Mouse (Mus musculus) neural tube, embryonic 11.5 days (tissue): ENCODE measurements around the gene Mamld1. TPM values are rescaled to one million over a fixed set of nuclear protein-coding genes. Genes with fewer than 3 reads are reported as not detected.

Experiments used
- ATAC-seq: fragments of 200-750 bp; cut with Nextera tagmentation; 2 replicates; pipeline ENCODE4 v1.8.0; 2017; ENCODE audit warnings: moderate number of reproducible peaks, mild to moderate bottlenecking, moderate TSS enrichment, moderate library complexity; ENCODE audit not compliant: insufficient read depth, low FRiP score, low TSS enrichment
- DNase-seq: peaks from one replicate; pipeline ENCODE4 v3.0.0-alpha.2; 2015; ENCODE audit warnings: low spot score
- H3K27ac ChIP-seq: fragments of 300-500 bp; sonication (generic); 2 replicates; pipeline ENCODE4 v1.5.1; 2014; ENCODE audit warnings: low read depth, mild to moderate bottlenecking, low read length
- H3K27me3 ChIP-seq: fragments of 300-500 bp; sonication (generic); 2 replicates; pipeline ENCODE4 v1.6.1; 2014; ENCODE audit warnings: mild to moderate bottlenecking, low read length, mixed read lengths; ENCODE audit not compliant: control insufficient read depth, insufficient read depth
- H3K36me3 ChIP-seq: fragments of 300-500 bp; sonication (generic); 2 replicates; pipeline ENCODE4 v1.6.1; 2014; ENCODE audit warnings: mild to moderate bottlenecking, low read length, moderate library complexity, mixed read lengths; ENCODE audit not compliant: control insufficient read depth, insufficient read depth
- H3K4me1 ChIP-seq: fragments of 300-500 bp; sonication (generic); 2 replicates; pipeline ENCODE4 v1.6.1; 2014; ENCODE audit warnings: low read length, mixed read lengths; ENCODE audit not compliant: control insufficient read depth, insufficient read depth
- H3K4me2 ChIP-seq: fragments of 300-500 bp; sonication (generic); 2 replicates; pipeline ENCODE4 v1.6.1; 2014; ENCODE audit warnings: low read depth, mild to moderate bottlenecking, moderate library complexity
- H3K4me3 ChIP-seq: fragments of 300-500 bp; sonication (generic); 2 replicates; pipeline ENCODE4 v1.5.1; 2014; ENCODE audit warnings: low read depth, low read length
- H3K9ac ChIP-seq: fragments of 300-500 bp; sonication (generic); 2 replicates; pipeline ENCODE4 v1.6.1; 2014; ENCODE audit warnings: mild to moderate bottlenecking, low read length
- H3K9me3 ChIP-seq: fragments of 300-500 bp; sonication (generic); 2 replicates; pipeline ENCODE4 v1.6.1; 2016; ENCODE audit warnings: low read length; ENCODE audit not compliant: control insufficient read depth
- WGBS: fragments of 180-500 bp; shearing (Covaris S2); extraction: QIAGEN DNeasy Blood & Tissue Kit; methylation state at CpG from one replicate; pipeline ENCODE4 v1.1.7; 2014; 5-methylcytosine and 5-hydroxymethylcytosine counted together
- polyA plus RNA-seq: library from polyadenylated mRNA; unstranded; fragments of >200 nt; fragmentation: Nextera tagmentation; extraction: Ambion mirVana; gene quantifications from 2 replicates; pipeline ENCODE4 v1.2.1, GENCODE M21; 2014

Mamld1 gene
- polyA plus RNA-seq, 1 experiment from 2014 or later, result 6.3 TPM

DNA sequence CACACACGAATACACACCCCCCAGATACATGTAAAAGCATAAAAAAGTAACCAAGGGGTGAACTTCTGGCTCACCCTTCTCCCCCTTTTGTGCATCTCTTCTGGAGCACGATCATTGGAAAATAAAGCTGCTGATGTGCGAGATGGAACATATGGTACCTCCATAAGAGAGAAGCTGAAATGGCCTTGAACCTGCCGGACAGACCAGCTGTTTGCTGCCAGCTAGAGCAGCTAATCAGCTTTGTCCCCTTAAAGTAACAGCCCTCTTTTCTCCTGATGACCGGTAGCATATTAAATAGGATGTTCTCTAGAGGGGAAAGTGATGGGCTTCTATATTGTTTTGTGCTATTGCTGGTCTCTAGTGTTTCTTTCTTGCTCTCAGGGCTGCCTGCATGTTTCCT is 3.2 kb downstream of the Mamld1 start:
- H3K27me3 ChIP-seq, result peaks cover 5% of the 10 kb centered on the region; the same call in 1 of the 2 replicates
- H3K9me3 ChIP-seq, result no peaks in the 10 kb centered on the region
- no peaks in the 10 kb centered on the region for H3K4me1 ChIP-seq
- no peak overlapping the region for H3K9ac ChIP-seq
- 56% methylated on average over 5 of the region's 5 CpGs for WGBS
- H3K36me3 ChIP-seq, result no peaks in the 10 kb centered on the region
- no peak overlapping the region for H3K27ac ChIP-seq
- ATAC-seq (no peak), DNase-seq (no peak)
- no peak overlapping the region for H3K4me3 ChIP-seq
- H3K4me2 ChIP-seq, result no peak overlapping the region

GRCm38 (mm10) chrX:71056968-71057367 is 6.9 kb downstream of the Mamld1 start:
- Histone ChIP-seq H3K36me3 (no peaks in the 10 kb centered on the region), H3K9me3 (no peaks in the 10 kb centered on the region), H3K27me3 (no peaks in the 10 kb centered on the region), H3K9ac (no peak overlapping the region), H3K27ac (no peak overlapping the region), H3K4me1 (no peaks in the 10 kb centered on the region), H3K4me3 (no peak overlapping the region), H3K4me2 (no peak overlapping the region)
- no peak for DNase-seq
- no peak for ATAC-seq
- 70% methylated on average over 2 of the region's 2 CpGs for WGBS

GRCm38 (mm10) chrX:71085092-71085807 is 35.2 kb downstream of the Mamld1 start:
- no peak overlapping the region for H3K4me3 ChIP-seq
- no peak overlapping the region for H3K4me2 ChIP-seq
- H3K27me3 ChIP-seq, result no peaks in the 10 kb centered on the region
- no peak overlapping the region for H3K9ac ChIP-seq
- 81% methylated on average over 4 of the region's 4 CpGs for WGBS
- no peak for ATAC-seq
- H3K9me3 ChIP-seq, result no peaks in the 10 kb centered on the region
- no peaks in the 10 kb centered on the region for H3K4me1 ChIP-seq
- H3K27ac ChIP-seq, result no peak overlapping the region
- no peak for DNase-seq
- no peaks in the 10 kb centered on the region for H3K36me3 ChIP-seq

DNA sequence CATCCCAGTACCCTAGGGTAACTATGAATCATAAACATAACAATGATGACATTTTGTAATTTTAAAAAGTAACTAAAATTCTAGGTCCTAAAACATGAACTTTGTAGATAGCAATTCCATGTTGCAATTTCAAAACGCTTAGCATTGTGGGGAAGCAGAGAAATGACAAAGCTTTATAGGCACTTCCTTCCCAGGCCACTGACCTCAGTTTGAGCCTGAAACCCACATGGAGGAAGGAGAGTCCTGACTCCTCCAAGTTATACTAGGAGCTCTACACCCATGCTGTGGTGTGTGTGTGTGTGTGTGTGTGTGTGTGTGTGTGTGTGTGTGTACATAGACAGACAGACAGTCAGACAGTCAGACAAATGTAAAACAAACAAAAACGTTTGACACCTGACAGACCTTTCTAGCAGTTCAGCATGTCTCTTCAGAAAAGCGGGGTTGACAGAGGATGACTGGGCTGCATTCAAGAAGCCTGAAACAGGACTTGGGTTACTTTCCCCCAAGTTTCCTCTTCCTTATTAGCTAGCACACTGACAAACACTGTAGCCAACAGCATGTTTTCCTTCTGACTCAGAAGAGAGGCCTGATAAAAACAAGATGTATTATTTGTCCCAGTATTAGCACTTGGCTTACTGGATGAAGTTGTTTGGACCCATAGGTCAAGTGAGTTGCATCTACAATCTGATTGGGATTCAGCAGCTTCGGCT is 37.5 kb downstream of the Mamld1 start:
- no peak overlapping the region for H3K9ac ChIP-seq
- no peak overlapping the region for H3K27ac ChIP-seq
- no peak for ATAC-seq
- H3K9me3 ChIP-seq, result no peaks in the 10 kb centered on the region
- WGBS, result 71% methylated on average over 4 of the region's 4 CpGs
- no peaks in the 10 kb centered on the region for H3K36me3 ChIP-seq
- no peaks in the 10 kb centered on the region for H3K27me3 ChIP-seq
- no peak overlapping the region for H3K4me3 ChIP-seq
- no peak for DNase-seq
- no peak overlapping the region for H3K4me2 ChIP-seq
- no peaks in the 10 kb centered on the region for H3K4me1 ChIP-seq

- Histone ChIP-seq H3K4me3 (no peak overlapping the region), H3K27ac (no peak overlapping the region), H3K9ac (no peak overlapping the region), H3K4me2 (no peak overlapping the region), H3K9me3 (no peaks in the 10 kb centered on the region), H3K4me1 (no peaks in the 10 kb centered on the region), H3K27me3 (no peaks in the 10 kb centered on the region), H3K36me3 (no peaks in the 10 kb centered on the region)
- ATAC-seq (no peak), DNase-seq (no peak)
- WGBS, result 54% methylated on average over 3 of the region's 3 CpGs
These were observed 38.0 kb downstream of the Mamld1 start for GRCm38 (mm10) chrX:71088080-71088414.

DNA sequence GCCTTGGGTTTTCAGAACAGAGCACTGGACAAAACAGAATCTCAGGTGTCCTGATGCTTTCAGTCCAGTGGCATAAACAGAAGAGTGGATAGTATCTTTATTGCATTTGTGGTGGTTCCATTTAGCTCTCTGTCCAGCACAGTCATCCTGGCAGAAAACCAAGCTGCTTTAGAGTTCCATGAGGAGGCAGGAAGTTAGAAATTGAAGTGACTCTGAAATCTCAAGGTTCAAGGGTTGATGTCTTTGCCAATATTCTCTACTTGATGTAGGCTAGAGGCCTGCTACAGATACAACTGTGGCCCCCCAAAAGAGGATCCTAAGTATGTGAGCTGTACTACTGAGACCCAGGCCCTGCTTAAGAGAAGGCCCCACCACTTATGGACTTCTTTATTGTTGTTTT is 55.8 kb downstream of the Mamld1 start:
- Histone ChIP-seq H3K27me3 (no peaks in the 10 kb centered on the region), H3K9me3 (no peaks in the 10 kb centered on the region), H3K9ac (no peak overlapping the region), H3K4me1 (no peaks in the 10 kb centered on the region), H3K4me2 (no peak overlapping the region), H3K4me3 (no peak overlapping the region), H3K36me3 (no peaks in the 10 kb centered on the region), H3K27ac (no peak overlapping the region)
- DNase-seq, result no peak
- ATAC-seq, result no peak

DNA sequence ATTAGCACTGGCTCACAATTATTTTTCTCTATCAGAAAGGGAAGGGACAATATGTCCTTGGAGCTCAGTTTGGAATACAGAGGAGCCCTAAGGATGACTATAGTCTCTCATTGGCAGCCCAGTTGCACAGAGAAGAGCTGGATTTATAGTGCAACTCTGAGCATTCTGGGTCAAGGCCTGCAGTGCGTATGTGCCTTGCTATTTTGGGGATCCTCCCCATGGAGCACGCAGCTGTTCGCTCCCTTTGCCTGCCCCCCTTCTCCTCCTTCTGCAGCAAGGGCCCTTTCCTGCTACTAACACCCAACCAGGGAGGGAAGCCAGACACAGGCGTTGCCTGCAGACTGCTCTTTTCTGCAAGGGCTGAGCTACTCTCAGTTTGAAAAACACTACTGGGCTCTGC is 56.3 kb downstream of the Mamld1 start:
- no peak for ATAC-seq
- WGBS, result 73% methylated on average over 4 of the region's 4 CpGs
- no peak overlapping the region for H3K4me2 ChIP-seq

DNA sequence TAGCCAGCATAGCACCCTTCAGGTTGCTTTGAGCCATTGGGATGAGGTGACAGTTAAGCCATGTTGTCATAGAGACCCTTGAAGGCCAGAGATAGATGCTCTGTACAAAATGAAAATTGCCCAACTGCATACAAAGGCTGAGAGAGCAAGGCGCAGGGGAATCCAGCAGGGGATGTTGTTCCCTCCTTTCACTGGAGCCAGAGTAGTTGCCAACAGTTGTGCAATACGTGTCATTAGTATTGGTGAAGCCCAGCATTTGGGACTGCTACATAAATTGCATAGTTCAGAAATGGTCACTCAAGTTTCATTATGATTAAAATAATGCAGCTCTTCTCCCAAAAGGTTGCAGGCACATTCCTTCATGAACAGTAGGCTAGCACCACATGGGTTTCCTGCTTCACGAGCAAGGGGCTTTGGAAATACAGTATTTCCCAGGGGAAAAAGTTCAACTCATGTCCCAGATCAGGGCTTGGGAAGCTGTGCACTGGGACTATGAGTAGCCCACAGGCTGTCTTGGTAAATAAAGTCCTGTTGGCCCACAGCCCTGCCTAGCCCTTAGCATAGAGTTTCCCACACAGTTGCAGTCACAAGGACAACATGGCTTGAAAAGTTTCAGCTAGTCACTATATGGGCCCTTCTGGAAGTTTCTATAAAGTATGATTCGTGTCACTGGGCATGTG is 58.1 kb downstream of the Mamld1 start:
- H3K4me1 ChIP-seq, result no peaks in the 10 kb centered on the region
- DNase-seq (no peak), ATAC-seq (no peak)
- H3K27ac ChIP-seq, result no peak overlapping the region
- no peak overlapping the region for H3K4me2 ChIP-seq
- H3K4me3 ChIP-seq, result no peak overlapping the region
- H3K27me3 ChIP-seq, result no peaks in the 10 kb centered on the region
- no peaks in the 10 kb centered on the region for H3K36me3 ChIP-seq
- H3K9ac ChIP-seq, result no peak overlapping the region
- WGBS, result 81% methylated on average over 4 of the region's 4 CpGs
- H3K9me3 ChIP-seq, result no peaks in the 10 kb centered on the region

More for the DNA sequence above, 56.3 kb downstream of the Mamld1 start:
- no peaks in the 10 kb centered on the region for H3K27me3 ChIP-seq
- no peak for DNase-seq
- no peaks in the 10 kb centered on the region for H3K36me3 ChIP-seq
- no peaks in the 10 kb centered on the region for H3K4me1 ChIP-seq
- no peak overlapping the region for H3K4me3 ChIP-seq
- no peaks in the 10 kb centered on the region for H3K9me3 ChIP-seq
- H3K27ac ChIP-seq, result no peak overlapping the region
- H3K9ac ChIP-seq, result no peak overlapping the region

GRCm38 (mm10) chrX:71110333-71110732 is 60.3 kb downstream of the Mamld1 start:
- no peak overlapping the region for H3K4me2 ChIP-seq
- no peak overlapping the region for H3K27ac ChIP-seq
- H3K4me3 ChIP-seq, result no peak overlapping the region
- 76% methylated on average over 2 of the region's 2 CpGs for WGBS
- H3K36me3 ChIP-seq, result no peaks in the 10 kb centered on the region
- H3K27me3 ChIP-seq, result no peaks in the 10 kb centered on the region
- no peaks in the 10 kb centered on the region for H3K4me1 ChIP-seq
- DNase-seq (no peak), ATAC-seq (no peak)
- H3K9me3 ChIP-seq, result no peaks in the 10 kb centered on the region
- H3K9ac ChIP-seq, result no peak overlapping the region
